Mouse (Mus musculus) ES-Bruce4 (cell line): ENCODE data around the gene Plekhh2.

ENCODE experiments used
- CTCF ChIP-seq: IDR thresholded peaks from one replicate; pipeline ENCODE4 v1.8.1; 2011; ENCODE audit warnings: low read depth, low read length
- EP300 ChIP-seq: IDR thresholded peaks from 2 replicates; pipeline ENCODE4 v1.6.1; 2011; ENCODE audit warnings: low read depth, low read length; ENCODE audit not compliant: insufficient read depth
- POLR2A ChIP-seq: IDR thresholded peaks from one replicate; pipeline ENCODE4 v1.8.1; 2011; ENCODE audit warnings: low read length; ENCODE audit not compliant: insufficient read depth

DNA sequence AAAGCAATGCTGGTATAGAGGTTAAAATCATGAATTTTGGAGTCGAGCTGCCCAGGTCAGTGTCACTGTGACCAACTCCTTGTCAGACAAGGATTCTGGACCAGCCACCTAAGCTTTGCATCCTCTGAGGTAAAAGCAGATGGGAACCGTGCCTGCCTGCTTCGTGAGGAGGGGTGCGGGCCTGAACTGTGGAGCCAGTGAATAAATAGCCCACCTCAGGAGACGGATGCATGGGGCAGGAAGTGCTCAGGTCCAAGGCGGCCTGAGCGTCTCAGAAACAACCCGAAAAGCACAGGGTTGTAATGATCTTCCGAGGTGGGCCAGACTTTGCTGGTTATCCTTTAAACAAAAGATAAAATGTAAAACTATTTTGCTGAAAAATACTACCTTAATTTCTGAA lies 133.4 kb downstream of the Plekhh2 start:
- TF ChIP-seq CTCF: no peak
- TF ChIP-seq EP300: no peak
- TF ChIP-seq POLR2A: no peak
